Mouse (Mus musculus) CD4-positive naive resting alpha-beta T cell, adult 76 days (primary cell): Measurements from ENCODE around the gene Rbmx2. TPM values are rescaled to one million over a fixed set of nuclear protein-coding genes. Genes with fewer than 3 reads are reported as not detected.

Source experiments
- total RNA-seq: library from RNA; stranded (reverse); gene quantifications from one replicate; pipeline ENCODE4 v1.2.4, GENCODE M21; 2023

The Rbmx2 gene
- 10.0 TPM for total RNA-seq

GRCm38 (mm10) chrX:48694864-48695371 lies at the start of gene Rbmx2:
TSS of gene Rbmx2 (plus strand) at chrX:48695004.

GRCm38 (mm10) chrX:48674171-48674570 lies 20.6 kb upstream of the Rbmx2 start, which contains the start of gene Gpr119:
TSS of gene Gpr119 (minus strand) at chrX:48674478.

Other genes with a start within 250 kb of the Rbmx2 start
- 100 TPM for gene Elf4, start 231.9 kb upstream of the Rbmx2 start, total RNA-seq
- 20.3 TPM for gene Aifm1, start 181.4 kb upstream of the Rbmx2 start, total RNA-seq
- gene Rab33a, start 175.7 kb upstream of the Rbmx2 start, total RNA-seq = not detected
- 34.2 TPM for gene Zfp280c, start 100.5 kb upstream of the Rbmx2 start, total RNA-seq
- 6.2 TPM for gene Slc25a14, start 71.6 kb upstream of the Rbmx2 start, total RNA-seq
- gene Gpr119, start 20.5 kb upstream of the Rbmx2 start, total RNA-seq = not detected
- gene Gm595, start 182.7 kb downstream of the Rbmx2 start, total RNA-seq = not detected